Mouse (Mus musculus) spleen, embryonic (tissue): ENCODE results near the gene Krtap1-5.
"Not testable (repeated sequence)": the region's sequence is repeated elsewhere in the genome, so short reads cannot be mapped to it uniquely, and the experiment has no call there.

Experiments
- CTCF ChIA-PET: fragments of 350-600 bp; sonication (Branson Sonifier 250); formaldehyde crosslinking; loops from one replicate; lab custom pipeline; 2022; lab: Charles Lee

The Krtap1-5 gene

GRCm38 (mm10) chr11:99580636-99581035 is at the start of gene Krtap1-5:
Gene Krtap1-5 (minus strand): TSS chr11:99581016.
- CTCF ChIA-PET: no interaction called here

- CTCF ChIA-PET: no interaction called here
Observed at GRCm38 (mm10) chr11:99628138-99628537, 47.3 kb upstream of the Krtap1-5 start, which contains the start of gene Krtap4-1. Gene Krtap4-1 (minus strand): TSS chr11:99628238.

GRCm38 (mm10) chr11:99620335-99620734 is 39.5 kb upstream of the Krtap1-5 start, which contains the start of gene Gm11562:
Gene Gm11562 (minus strand): TSS chr11:99620435.
- CTCF ChIA-PET: no interaction called here

GRCm38 (mm10) chr11:99614796-99615363 is 34.1 kb upstream of the Krtap1-5 start, which contains the start of gene Krtap2-4:
Gene Krtap2-4 (minus strand): TSS chr11:99614846.
- CTCF ChIA-PET: no interaction called here

GRCm38 (mm10) chr11:99610089-99610488 is 29.3 kb upstream of the Krtap1-5 start, which contains the start of gene Gm11937:
Gene Gm11937 (minus strand): TSS chr11:99610189.
- CTCF ChIA-PET: not testable (repeated sequence)

GRCm38 (mm10) chr11:99609126-99609525 is 28.3 kb upstream of the Krtap1-5 start:
- CTCF ChIA-PET: no interaction called here

GRCm38 (mm10) chr11:99603208-99603607 is 22.4 kb upstream of the Krtap1-5 start, which contains the start of gene Gm11938:
Gene Gm11938 (minus strand): TSS chr11:99603308.
- CTCF ChIA-PET: not testable (repeated sequence)

- CTCF ChIA-PET: not testable (repeated sequence)
Observed at GRCm38 (mm10) chr11:99597742-99598141, 16.9 kb upstream of the Krtap1-5 start, which contains the start of gene Krtap9-3. Gene Krtap9-3 (minus strand): TSS chr11:99598105.

- CTCF ChIA-PET: no interaction called here
Observed at GRCm38 (mm10) chr11:99590981-99591380, 10.2 kb upstream of the Krtap1-5 start, which contains the start of gene Krtap1-3. Gene Krtap1-3 (minus strand): TSS chr11:99591339.

- CTCF ChIA-PET: no interaction called here
Observed at GRCm38 (mm10) chr11:99585096-99585495, 4.3 kb upstream of the Krtap1-5 start.

- CTCF ChIA-PET: no interaction called here
Observed at GRCm38 (mm10) chr11:99583245-99583704, 2.5 kb upstream of the Krtap1-5 start, which contains the start of gene Krtap1-4. Gene Krtap1-4 (minus strand): TSS chr11:99583654.

GRCm38 (mm10) chr11:99581564-99581963 is 748 bp upstream of the Krtap1-5 start:
- CTCF ChIA-PET: no interaction called here

GRCm38 (mm10) chr11:99581051-99581450 is 235 bp upstream of the Krtap1-5 start:
- CTCF ChIA-PET: no interaction called here

- CTCF ChIA-PET: no interaction called here
Observed at GRCm38 (mm10) chr11:99574106-99574505, 6.7 kb downstream of the Krtap1-5 start.

GRCm38 (mm10) chr11:99573164-99573563 is 7.7 kb downstream of the Krtap1-5 start:
- CTCF ChIA-PET: no interaction called here

GRCm38 (mm10) chr11:99566530-99566929 is 14.3 kb downstream of the Krtap1-5 start, which contains the start of gene Krtap3-1:
Gene Krtap3-1 (minus strand): TSS chr11:99566630.
- CTCF ChIA-PET: no interaction called here

- CTCF ChIA-PET: no interaction called here
Observed at GRCm38 (mm10) chr11:99562580-99562979, 18.2 kb downstream of the Krtap1-5 start.

GRCm38 (mm10) chr11:99559366-99559765 is 21.4 kb downstream of the Krtap1-5 start, which contains the start of gene Gm11939:
Gene Gm11939 (minus strand): TSS chr11:99559466.
- CTCF ChIA-PET: no interaction called here

GRCm38 (mm10) chr11:99557976-99558745 is 22.7 kb downstream of the Krtap1-5 start:
- CTCF ChIA-PET: no interaction called here

- CTCF ChIA-PET: no interaction called here
Observed at GRCm38 (mm10) chr11:99556753-99557152, 24.1 kb downstream of the Krtap1-5 start, which contains the start of gene Krtap3-2. Gene Krtap3-2 (minus strand): TSS chr11:99556853.

- CTCF ChIA-PET: no interaction called here
Observed at GRCm38 (mm10) chr11:99556195-99556594, 24.6 kb downstream of the Krtap1-5 start.

GRCm38 (mm10) chr11:99550765-99551164 is 30.1 kb downstream of the Krtap1-5 start, which contains the start of gene Krtap3-3:
Gene Krtap3-3 (minus strand): TSS chr11:99550865.
- CTCF ChIA-PET: no interaction called here
